Mouse (Mus musculus) MEL (cell line): ENCODE measurements around the gene Pdik1l.

Experiments used
- CTCF ChIP-seq, 3 experiments: IDR thresholded peaks in 2 of 3; conservative IDR thresholded peaks in 1 of 3; 2 replicates each; pipeline ENCODE4 v1.5.1; 2011 to 2012; ENCODE audit warnings: low read length in 3 of 3, low read depth in 2 of 3, mild to moderate bottlenecking in 2 of 3, improper control_type of control experiment in 1 of 3, inconsistent platforms in 1 of 3, mixed read lengths in 1 of 3, moderate library complexity in 1 of 3; ENCODE audit not compliant: control insufficient read depth in 1 of 3, insufficient read depth in 1 of 3, poor library complexity in 1 of 3, severe bottlenecking in 1 of 3
- GABPA ChIP-seq: IDR thresholded peaks from 2 replicates; pipeline ENCODE4 v1.6.1; 2012; ENCODE audit warnings: low read depth, mild to moderate bottlenecking, inconsistent platforms, low read length, improper control_type of control experiment, moderate library complexity
- USF1 ChIP-seq: IDR thresholded peaks from 2 replicates; pipeline ENCODE4 v1.6.1; 2014; ENCODE audit warnings: low read depth, mild to moderate bottlenecking, inconsistent platforms, low read length, improper control_type of control experiment, moderate library complexity

DNA sequence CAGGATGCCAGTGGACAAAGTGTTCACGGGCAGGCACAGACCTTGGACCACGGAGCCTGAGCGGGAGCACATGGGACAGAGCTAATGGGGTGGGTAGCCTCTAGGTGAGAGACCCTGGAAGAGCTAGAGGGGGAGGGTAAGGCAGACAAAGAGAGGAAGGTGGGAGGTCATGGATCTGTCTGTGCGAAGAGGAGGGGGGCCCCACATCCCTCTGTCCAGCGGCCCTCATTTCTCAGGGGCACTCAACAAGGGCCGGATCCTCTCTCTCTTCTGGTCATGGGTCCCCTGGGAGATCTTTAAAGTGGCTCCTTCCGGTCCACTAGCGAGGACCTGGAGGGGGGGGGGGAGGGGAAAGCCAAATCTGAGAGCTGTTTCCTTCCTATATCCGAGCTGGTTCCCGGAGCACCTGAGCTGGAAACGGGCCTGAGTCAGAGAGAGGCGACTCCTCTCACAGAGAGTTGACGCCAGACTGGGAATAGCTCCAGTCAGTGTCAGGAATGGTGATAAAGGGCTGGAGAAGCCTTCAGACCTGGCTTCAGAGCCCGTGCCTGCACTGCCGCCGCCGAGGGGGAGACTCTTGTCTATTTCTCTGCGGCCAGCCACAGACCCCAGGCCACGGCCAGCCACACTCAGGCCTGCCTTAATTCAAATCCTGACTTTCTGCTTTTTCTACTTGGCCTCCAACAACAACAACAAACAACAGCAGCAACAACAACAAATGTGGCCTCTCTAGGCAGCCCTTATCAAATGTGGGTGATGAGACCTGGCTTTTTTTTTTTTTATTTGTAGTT is 31.1 kb downstream of the Pdik1l start:
- TF ChIP-seq USF1 (no peak), CTCF (IDR thresholded peaks at IDR 0.05 in 2 of 3, conservative IDR thresholded peaks at IDR 0.05 in 1 of 3; ENCODE audit: control insufficient read depth in 1 of 3, insufficient read depth in 1 of 3, low read depth in 2 of 3, low read length in 3 of 3, poor library complexity in 1 of 3, severe bottlenecking in 1 of 3) (no peak), GABPA (no peak)
